Mouse (Mus musculus) lung, postnatal 0 days (tissue): ENCODE results near the gene Kcnd1.

Experiments
- CTCF ChIP-seq: IDR thresholded peaks from 2 replicates; pipeline ENCODE4 v1.5.1; 2016; ENCODE audit warnings: antibody characterized with exemption, mild to moderate bottlenecking
- EP300 ChIP-seq: IDR thresholded peaks from 2 replicates; pipeline ENCODE4 v1.6.1; 2016; ENCODE audit warnings: antibody characterized with exemption, mild to moderate bottlenecking, control low read depth

- TF ChIP-seq CTCF (no peak), EP300 (peak; percentile 47; the same call in 1 of the 2 replicates)
Observed at GRCm38 (mm10) chrX:7789542-7790136, 32.5 kb upstream of the Kcnd1 start, which contains the start of gene Gripap1.
